Mouse (Mus musculus): ENCODE measurements around the gene Hs2st1.
A peak's percentile ranks its signal among the peaks of the same experiment; 100 is the strongest.
"Not testable (repeated sequence)": the region's sequence is repeated elsewhere in the genome, so short reads cannot be mapped to it uniquely, and the experiment has no call there.

Hs2st1 gene

DNA sequence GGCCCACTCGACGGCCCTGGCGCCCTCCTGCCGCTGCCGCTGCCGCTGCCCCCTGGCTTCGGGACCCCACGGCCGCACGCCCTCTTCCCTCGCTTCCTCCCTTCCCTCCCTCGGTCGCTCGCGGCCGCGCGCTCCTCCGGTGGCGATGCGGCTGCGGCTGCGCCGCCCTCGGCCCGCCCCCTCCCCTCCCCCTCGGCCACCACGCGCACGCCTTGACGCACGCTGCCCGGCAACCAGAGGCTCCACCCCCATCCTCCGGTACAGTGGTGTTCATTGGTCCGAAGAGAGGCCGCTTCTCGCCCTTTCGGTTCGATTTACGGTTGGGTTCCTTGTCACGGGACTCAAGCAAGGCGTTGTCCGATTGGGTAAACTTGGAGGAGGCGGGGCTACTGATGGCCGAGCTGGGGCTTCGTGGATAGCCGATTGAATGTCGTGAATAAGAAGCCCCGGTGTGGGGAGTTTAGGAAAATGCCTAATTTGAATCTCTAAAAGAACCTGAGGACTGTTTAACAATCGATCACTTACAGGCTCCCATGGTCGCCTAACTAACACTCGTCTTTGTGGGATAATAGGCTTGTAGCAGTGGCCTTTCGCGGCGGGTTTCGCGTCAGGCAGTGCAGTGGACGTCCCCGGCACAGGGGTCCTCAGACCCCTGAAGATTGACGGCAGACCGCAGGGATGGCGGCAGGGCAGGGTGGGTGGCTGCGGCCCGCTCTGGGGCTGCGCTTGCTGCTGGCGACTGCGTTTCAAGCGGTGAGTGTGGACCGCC, at the start of gene Hs2st1, which contains the start of gene Selenof:
Gene Hs2st1 (minus strand): TSS at position 135 of the 769 bp plus-strand sequence.
Gene Selenof (plus strand): TSS at position 258 of the 769 bp plus-strand sequence.
- DNase-seq = peak; percentile 100

DNA sequence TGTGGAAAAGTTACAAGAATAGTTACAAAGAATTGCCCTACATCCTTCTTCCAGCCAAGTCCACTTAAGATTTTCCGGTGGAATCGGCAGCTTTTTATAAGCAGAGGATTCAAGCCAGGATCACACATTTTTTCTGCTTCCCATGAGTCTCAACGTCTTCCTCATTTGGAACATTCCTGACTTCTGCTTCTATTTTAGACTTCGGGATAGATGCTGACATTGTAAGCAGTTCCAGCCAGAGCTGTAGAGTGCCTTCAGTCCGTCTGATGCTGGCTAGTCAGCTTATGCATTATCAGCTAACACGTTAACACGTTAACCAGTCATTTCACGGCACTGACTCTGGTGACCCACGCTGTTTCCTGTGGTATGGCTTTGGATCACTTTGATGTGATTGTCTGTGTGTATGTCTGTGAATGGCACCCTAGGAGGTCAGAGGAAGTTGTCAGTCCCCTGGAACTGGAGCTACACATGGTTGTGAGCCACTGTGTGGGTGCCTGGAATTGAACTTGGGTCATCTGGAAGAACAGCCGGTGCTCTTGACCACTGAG, 47.7 kb upstream of the Hs2st1 start:
- no peak for DNase-seq

DNA sequence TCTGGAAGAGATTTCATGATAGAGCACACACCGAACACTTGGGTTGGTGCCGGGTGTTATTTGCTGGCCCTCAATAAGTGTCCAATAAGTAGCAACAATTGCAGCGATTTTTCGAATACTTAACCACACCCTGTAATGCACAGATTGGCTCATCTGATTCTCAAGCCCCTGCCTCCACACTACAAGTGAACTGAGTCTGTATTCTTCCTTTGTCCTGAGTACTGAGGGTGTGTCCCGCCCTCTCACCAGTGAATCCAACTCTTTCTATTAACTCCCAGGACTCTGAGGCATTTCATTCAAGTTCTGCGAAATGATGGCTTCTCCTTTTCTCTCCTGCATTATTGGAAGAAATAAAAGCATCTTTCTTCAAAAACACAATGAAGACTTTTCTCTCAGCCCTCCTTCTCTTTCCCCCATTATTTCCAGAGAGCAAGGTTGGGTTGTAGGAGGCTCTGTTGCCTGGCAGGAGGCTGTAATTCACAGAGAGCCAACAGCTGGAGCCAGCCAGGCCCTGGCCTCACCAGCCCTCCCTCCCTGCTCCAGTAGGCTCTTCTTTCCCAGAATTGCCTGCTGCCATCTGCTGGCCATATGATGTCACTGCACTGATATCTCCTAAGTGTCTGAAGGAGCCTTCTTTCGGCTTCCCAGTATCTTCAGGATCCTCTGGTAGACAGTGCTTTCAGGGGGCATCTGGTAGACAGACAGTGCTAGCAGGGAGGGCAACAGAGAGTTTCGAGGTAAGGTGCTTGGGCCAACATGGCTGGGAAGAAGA, 46.9 kb upstream of the Hs2st1 start:
- peak; percentile 69 for DNase-seq

DNA sequence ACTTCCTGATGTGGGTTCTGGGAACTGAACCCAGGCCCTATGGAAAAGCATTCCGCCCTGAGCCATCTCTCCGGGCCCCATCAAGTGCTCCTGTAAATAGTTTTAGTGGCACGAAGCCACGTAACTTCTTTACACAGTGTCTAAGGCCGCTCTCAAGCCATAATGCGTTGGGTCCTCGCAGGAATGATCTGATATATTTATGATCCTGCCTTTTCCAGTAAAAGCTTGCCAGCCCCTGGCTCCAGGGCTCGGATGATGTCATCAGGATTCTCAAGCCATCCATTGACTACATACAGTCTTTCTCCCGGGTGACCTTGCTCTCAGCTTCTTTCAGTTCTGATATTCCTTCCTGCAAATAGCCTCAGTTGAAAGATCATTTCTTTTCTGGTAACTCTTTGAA, 45.5 kb upstream of the Hs2st1 start:
- DNase-seq = no peak

DNA sequence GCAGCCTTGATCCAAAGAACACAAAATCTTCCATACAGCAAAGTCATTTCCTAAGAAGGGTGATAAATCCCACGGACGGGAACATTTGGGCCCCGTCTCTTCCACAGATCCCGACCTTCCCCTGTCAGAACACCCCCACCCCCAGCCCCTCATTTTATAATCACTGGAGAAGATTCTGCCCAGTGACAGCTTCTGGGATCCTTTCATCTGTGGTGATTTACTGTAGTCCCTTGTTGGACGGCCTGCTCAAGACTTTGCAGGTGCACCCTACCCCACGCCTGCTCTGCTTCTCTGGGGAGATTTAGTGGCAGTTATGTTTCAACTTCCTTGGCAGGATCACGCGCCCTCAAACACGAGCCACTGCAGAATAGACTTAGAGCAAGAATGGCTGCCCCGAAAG, 44.7 kb upstream of the Hs2st1 start:
- DNase-seq = no peak

DNA sequence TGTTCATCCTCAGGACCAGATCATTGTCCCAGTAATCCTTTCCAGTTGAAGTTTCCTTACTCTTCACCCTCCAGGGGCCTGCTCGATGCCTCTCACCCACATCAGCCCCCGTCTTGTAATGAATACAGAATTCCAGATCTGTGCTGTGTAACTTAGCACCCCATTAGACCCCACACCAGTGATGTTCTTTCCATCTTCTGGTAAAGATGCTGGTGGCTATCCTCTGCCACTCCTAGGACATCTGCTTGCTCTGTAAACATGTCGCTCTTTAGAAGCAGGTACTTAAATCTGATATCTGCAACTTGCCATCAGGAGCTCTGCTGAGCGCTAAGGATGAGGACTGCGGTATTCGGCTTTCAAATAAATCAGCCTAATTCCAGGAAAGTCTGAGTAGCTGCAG, 44.3 kb upstream of the Hs2st1 start:
- DNase-seq = no peak

DNA sequence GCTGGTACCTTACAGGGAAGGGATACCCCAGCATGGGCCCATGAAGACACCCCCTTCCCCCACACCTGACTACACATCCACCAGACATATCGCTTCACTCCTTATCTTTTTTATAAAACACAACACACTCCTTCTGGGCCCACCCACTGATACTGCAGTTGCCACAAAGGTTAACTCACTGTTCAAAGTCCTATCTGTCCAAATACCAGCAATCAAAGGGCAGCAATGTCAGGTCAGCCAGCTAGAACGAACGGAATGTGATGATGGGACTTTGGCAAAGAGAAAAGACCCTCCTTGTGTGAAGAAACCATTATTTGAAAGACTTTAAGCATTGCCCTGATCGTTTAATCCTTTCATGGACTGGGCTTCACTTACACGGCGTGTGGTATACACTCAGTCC, 42.4 kb upstream of the Hs2st1 start:
- DNase-seq = no peak

DNA sequence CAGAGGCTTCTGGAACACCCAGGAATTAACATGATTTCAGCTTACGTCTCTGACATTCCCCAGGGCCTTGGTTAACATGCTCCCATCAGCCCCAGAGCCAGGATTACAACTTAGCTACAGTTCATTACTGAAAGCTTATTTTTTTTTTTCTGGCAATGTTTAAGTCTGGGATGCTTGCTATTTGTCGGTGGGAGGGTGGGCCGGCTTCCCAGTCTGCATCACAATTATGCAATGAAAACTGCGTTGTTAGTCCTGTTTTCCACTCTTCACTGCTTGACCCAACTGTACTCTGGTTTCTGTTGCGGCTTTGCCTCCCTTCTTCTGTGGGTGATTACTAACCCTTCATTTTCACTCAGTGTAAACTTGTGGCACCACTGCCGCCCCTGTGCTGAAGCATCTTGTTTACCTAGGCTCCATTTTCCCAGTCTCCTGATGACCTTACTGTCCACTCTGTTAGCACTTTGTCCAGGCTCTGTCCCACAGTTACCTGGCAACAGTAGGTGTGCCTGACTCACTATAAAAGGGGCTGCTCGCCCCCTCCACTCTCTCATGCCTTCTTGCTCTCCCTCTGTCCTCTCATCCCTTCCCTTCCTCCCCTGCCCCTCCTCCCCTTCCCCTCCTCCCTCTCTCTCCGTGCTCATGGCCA, 41.8 kb upstream of the Hs2st1 start:
- DNase-seq = no peak

DNA sequence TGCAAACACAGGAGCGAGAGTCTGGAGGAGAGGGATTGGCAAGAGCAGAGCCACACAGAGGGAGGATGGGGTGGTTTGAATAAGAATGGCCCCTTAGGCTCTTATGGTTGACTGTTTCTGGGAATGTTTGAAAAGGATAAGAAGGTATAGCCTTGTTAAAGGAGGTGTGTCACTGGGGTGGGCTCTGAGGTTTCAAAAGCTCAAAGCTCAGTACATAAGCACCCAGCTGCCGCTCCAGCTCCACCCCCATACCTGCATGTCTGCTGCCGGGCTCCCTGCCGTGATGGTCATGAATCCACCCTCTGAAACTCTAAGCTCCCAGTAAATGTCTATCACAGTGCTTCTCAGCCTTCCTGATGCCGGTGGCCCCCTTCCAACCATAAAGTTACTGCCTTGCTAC, 40.8 kb upstream of the Hs2st1 start:
- DNase-seq = no peak

DNA sequence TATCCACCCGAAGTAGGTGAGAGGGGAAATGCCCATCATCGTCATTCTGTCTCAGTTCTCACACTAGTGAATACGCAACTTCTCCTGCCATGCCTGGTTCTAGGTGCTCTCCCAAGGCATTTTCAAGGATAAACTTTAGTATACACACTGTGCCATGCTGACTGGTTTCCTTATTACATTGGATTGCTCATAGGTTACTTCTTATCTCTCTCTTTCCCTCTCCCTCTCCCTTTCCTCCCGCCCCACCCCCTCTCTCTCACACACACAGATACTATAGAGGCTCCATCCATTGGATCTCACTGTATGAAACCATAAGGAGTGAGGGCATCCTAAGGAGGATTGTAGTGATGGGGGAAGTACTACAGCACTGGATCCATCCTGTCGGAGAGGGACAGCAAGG, 38.1 kb upstream of the Hs2st1 start:
- DNase-seq = no peak

DNA sequence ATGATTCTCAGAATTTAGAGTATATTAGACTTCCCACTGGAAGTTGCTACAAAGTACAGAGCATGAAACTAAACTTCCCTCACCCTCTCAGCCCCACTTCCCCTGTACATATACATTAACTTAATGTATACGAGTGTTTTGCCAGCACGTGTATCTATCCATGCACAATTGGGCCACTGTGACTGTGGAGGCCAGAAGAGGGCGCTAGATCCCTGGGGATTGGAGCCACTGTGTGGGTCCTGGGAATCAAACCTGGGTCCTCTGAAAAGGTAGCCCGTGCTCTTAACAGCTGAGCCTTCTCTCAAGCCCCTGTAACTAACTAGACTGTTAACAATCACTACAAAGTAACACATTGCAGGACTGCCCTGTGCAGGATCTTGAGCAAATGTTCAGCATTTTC, 36.5 kb upstream of the Hs2st1 start:
- DNase-seq = no peak

DNA sequence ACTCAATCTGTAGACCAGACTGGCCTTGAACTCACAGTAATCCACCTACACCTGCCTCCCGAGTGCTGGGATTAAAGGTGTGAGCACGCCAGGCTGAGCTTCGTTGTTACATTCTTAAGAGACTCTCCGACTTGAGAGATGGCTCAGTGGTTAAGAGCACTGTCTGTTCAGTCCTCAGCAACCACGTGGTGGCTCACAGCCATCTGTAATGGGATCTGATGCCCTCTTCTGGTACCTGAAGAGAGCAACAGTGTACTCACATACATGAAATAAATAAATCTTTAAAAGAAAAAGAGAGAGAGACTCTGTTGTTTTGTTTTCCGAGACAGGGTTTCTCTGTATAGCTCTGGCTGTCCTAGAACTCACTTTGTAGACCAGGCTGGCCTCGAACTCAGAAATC, 35.8 kb upstream of the Hs2st1 start:
- not testable (repeated sequence) for DNase-seq

DNA sequence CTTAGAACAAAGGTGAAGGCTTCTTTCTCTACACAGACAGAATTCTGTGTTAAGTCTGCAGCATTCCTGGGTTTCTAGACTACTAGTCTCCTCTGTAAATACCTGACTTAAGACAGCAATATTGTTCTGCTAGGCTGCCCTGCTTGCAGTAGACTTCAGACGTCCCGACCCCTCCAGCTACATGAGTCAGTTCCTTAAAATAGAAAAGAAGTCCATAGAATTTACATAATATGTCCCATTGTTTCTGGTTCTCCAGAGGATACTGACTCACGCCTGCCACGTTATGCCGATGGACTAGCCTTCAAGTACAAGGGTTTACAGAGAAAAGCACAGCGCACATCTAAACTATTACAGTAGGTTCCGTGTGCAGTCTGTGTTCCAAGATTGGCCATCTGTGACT, 34.2 kb upstream of the Hs2st1 start:
- no peak for DNase-seq

DNA sequence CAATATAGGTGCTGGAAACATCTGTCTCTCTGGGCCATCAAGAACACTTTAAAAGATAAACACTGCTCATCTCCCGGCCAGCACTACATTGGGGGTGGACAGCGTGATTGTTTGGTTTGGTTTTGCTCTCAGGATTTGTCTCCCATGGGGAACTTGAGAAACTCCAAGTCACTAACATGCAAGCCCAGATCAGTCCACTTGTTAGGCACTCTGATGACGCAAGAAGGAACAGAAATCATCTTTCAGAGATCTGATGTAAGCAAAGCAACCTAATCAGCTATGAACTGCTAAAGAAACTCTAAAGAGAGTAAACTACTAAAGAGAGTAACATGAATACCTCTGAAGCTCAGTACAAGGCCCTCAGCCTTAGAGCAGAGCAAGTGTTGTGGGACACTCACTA, 33.6 kb upstream of the Hs2st1 start:
- no peak for DNase-seq

DNA sequence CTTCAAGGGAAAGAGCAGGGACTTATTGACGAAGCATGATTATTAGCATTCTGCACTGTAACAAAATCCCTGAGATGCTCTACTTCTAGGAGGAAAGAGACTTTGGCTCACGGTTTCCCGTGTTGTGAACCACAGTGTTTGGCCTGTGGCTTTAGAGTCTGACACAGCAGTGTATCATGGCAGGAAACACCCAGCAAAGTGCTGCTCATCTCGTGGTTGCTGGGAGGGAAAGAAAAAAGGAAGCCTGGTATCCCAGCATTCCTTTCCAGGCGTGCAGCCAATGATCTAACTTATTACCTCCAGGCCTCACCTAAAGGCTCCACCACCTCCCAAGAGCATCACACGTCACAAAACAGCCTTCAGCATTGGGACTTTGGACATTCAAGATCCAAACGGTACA, 32.8 kb upstream of the Hs2st1 start:
- no peak for DNase-seq

DNA sequence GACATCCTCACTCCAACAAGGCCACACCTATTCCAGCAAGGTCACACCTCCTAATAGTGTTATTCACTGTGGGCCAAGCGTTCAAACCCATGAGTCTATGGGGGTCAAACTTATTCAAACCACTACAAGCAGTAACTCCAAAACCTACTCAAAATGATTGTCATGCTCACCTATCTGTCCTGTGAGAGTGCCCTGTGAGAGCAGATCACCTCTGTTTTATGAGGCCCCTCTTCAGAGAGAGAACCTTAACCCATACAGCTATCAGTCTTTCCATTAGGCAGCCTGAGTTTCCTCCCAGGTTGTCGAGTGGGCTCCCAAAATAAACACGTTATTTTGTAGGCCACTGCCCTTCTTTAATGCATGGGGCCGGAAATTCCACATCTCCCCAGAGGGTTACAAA, 32.4 kb upstream of the Hs2st1 start:
- DNase-seq = no peak

DNA sequence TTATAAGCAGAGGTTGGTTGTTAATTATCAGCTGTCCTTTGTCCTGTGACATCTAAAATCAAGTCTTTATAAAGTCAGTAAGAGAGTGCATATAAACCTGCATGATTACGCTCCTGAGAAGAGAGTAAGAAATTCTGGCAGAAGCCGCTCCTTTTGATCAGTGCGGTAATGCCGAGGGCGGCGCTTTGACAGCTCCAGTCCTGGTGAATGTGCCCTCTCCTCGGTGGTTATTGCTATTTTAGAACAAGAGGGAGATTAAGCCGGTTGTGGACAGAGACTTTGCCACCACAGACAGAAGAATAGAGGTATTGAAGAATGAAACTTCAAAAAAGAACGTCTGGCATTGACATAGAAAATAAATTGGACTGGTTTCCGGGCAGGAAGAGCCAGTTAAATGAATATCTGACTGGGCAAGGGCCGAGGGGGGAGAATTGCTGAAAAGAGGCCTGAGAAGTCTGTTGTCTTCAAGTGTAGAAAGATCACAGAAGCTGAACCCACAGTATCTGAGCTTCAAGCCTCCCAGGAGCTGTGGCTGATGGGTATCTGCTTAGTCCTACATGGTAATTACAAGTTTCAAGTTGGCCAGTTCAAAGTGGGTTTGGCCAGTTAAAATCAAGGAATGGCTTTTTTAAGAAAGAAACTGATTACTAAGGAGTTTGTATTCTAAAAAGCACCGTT, 27.9 kb upstream of the Hs2st1 start:
- no peak for DNase-seq

DNA sequence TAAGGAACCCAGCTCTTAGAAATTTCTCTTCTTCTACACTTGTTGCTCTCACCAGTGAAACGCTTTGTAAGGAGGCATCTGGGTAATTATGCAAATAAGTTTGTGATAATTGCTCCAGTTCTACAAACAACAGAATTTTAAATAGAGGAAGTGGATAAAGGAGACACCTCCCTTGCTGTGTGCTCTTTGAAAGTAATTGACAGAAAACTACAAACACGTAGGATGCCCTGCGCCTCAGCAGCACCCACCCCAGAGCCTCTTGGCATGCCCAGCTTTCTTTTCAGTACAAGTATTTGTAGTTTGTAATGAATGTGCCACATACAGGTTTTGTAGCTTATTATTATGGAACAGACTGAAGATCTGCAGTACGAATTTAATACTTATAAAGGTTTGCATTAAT, 27.1 kb upstream of the Hs2st1 start:
- no peak for DNase-seq

DNA sequence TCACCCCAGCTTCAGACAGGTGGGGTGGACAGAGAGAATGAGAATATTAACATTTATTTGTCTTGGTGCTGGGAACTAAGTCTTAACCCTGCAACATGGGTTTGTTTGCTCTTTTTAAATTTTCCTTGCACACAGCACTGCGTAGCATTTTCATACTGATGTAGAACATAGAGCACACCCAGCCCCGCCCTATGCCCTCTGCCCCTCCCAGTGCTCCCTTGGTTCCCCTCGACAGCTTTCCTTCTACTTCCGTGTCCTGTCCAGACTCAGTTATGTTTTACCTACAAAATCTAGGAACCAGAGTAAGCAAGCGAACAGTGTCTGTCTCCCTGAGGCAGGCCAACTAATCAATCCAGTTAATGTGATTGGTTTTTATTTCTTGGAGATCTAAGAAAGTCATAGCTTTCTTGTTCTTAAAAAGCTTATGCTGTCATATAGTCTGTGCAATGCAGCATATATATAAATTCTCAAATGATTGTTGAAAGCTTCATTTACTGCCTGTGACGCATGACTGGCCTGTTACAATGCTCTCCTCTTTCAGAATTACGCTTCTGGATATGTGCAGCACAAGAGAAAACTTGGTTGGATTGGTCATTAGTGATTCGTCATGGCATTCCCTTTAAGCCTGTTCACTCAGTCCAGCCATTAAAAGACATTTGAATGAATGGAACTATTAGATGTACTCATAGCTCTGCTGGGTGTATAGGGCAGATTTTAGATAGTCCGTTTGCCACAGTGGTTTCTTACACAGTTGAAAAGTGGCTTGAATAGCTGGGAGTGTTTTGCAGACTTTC, 23.2 kb upstream of the Hs2st1 start:
- no peak for DNase-seq

DNA sequence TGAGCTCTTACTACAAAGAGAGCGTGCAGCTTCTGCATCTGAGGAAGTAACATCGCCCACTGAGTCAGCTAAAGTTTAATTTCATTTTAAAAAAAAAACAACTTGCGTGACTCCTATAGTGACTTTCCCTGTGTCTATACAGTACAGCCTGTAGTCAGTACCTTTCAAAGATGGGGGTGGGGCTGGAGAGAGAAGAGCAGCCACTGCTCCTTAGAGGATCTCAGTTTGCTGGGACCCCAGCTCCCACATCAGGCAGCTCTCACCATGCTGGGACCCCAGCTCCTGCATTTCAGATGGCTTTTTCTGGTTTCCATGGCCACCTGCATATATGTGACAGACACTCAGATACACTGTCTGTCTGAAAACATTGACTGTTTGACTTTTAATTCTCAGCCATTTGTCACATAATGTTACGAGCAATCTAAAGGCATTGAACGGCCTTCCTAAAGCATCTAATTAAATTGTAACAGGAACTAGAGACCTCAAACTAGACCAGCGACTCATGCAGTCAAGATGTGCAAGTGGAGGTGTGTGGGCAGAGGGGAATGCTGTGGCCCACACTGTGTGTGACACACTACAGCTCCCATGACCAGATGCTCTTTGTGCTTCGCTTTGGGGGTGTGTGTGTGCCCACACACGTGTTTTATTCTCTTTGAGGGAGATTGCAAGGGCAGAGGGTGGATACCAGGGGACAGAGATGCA, 19.4 kb upstream of the Hs2st1 start:
- no peak for DNase-seq

DNA sequence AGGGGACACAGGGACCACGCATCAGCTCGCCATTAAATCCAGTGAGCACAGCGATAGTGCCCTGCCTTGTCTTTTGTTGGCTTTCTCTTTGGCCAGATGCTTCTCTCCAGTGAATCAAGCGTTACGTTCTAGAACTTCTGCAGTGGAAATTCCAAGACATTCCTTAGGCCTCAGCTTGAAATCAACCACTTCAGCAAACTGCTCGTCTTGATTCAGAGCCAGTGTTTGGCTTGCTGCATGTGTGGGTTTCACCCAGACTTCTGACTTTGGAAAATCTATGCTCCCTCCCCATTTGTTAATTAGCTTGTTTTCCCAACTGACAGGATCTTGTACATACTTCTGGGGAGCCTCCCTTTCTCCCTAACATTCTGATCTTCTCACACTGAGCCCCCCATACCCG, 16.8 kb upstream of the Hs2st1 start:
- DNase-seq = no peak
